Mouse (Mus musculus) monocyte, adult 5-6 weeks (primary cell): ENCODE results near the gene Ttc28. TPM values are rescaled to one million over a fixed set of nuclear protein-coding genes. Genes with fewer than 3 reads are reported as not detected.

Experiments used
- ATAC-seq: fragments of 153-309, 156-312 bp; replicated peaks from 2 replicates; pipeline ENCODE4 v1.8.0; 2017; ENCODE audit warnings: mild to moderate bottlenecking; ENCODE audit not compliant: low TSS enrichment, insufficient number of reproducible peaks, severe bottlenecking, poor library complexity, low FRiP score
- total RNA-seq: library from RNA; stranded (forward); fragments of 200-1000, 200-491, 200-594 nt; gene quantifications from 3 replicates; pipeline ENCODE4 v1.2.3, GENCODE M21; 2017

Gene Ttc28
- total RNA-seq, 1 experiment from 2014 or later: 2.4 TPM

DNA sequence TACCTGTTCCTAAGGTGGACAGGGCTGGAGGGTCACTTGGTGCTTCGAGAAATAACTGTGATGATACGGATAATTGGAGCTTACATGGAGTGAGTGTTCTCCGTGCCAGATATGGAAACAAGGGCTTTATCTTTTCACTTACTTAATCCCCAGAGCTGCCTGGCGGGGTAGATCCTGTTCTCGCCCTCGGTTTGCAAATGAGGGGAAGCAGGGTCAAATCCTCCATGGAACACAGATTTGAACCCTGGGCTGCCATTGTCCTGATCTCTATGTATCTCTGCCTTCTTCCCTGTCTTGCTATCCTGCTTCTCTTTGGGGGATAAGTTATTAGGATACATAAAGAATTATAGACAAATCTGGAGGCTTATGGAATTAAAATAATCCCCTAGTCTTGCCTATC, 257.7 kb downstream of the Ttc28 start:
- ATAC-seq: no peak

DNA sequence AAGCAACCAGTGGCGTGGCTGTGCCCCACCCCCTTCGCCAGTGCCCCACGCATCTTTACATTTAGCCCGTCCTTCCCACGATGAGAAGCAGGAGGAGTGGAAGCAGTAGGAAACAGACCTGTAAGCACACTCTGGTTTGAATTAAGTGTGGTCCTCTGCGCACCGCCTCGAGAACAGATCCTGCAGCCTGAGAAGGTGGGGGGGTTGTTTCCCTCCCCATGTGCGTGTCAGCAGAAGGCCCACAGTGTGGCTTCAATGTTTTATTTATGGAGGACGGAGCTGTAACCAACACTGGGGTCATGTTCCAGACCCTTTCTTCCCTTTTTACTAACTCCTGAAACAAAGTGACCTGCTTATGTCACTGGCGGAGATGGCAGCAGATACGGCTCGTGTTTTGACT, 258.1 kb downstream of the Ttc28 start:
- ATAC-seq: no peak

DNA sequence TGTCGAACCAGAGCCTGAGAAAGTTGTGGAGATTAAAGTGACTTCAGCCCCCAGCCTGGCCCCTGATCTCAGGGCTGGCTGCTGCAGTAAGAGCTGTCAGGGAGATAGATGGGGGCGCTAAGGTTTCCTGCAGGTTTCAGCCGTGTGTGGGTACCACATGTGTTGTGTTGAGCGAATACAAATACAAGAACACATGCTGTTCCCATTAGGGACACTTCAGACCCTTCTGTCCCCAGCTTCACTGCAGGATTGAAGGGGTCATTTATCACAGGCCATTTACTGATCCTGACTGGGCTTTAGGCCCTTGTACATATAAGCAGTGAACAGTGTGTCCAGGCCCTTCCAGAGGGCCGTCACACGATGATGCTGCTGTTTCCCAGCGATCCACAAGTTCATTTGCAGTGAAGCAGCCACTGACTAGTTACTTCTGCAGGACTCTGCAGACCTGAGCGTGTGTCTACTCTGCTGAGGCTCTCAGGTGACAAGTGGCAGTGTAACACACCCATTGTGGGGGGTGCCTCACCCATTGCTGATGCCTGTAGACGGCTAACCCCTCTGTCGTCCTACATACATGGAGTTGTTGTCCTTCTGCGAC, 258.7 kb downstream of the Ttc28 start:
- ATAC-seq: no peak

DNA sequence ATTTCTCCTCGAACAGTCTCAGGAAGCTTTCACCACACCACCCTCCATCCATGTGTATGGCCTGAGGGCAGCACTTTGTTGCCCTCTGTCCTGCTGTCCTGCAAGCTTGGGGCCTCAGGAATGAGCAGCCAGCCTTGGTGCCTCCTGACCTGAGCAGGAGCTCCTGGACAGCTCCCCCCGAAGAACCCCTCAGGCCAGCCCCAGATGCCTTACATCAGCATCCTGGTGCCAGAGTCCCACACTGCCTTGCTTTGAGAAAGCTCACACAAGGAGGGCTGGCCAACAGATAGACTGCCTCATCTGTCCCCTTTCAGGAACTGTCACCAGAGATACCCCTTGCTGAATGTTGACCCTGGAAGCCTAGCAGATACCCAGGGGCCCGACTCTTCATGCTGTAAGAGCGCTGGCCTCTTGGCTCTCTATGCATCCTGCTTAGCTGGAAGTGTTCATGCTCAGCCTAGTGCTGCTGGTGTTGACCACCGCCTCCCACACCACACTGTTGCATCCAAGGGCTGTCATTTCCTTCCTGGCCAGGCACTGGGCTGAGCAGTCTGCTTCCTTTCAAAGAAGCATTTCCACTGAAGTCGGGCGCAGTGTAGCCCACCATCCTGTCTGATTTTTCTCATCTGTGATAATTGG, 259.4 kb downstream of the Ttc28 start:
- ATAC-seq: peak; percentile 44; the same call in 1 of the 2 replicates

DNA sequence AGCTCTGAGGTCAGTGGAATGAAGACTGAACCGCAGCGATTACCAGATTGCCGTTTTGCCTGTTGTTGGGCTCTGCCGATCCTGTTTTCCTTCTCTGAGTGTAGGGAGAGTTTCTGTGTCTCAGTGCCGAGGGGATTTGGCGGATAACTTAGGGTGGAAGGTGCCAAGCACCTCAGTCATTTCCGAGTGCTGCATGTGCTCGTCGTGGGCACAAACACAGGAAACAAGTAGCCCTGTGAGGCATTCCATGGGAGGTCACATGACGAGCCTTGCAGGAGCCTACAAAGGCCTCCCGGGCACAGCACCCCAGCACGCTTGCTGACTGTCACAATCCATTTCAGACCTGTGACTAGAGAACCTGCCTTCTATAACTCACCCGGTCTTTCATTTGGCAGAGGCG, 260.0 kb downstream of the Ttc28 start:
- no peak for ATAC-seq

DNA sequence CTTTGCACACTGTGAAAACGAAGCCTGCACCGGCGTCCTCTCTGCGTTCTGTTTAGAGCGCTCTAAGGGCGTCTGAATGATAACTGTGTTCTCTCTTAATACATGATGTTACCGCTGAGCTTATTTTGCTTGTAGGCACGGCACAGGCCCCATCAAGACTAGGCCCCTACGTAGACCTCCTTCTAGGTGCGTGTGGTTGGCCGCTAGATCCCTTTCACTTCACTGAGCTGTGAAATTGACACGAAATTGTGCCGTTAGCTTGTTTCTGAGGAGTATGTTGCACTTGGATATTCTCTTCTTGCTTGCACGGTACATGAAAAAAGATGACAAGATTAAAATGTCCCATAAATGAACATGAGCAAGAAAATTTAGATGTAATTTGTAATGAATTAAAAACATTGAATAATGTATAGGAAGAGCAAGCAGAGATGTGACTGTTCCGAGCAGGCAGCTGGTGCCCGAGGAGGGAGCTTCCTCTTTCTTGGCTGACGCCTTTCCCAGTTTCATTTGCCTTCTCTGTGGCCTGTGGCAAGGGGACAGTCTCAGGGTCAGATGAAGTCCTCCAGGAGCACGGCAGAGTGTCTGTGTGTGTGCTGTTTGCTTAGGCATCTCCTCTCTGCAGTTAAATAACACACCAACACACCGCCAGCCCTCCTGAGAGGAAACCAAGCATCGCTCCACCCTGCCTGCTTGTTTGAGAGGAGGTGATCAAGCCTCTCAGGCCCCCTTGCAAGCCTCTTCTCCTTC, 261.7 kb downstream of the Ttc28 start:
- peak; percentile 41; the same call in 1 of the 2 replicates for ATAC-seq

DNA sequence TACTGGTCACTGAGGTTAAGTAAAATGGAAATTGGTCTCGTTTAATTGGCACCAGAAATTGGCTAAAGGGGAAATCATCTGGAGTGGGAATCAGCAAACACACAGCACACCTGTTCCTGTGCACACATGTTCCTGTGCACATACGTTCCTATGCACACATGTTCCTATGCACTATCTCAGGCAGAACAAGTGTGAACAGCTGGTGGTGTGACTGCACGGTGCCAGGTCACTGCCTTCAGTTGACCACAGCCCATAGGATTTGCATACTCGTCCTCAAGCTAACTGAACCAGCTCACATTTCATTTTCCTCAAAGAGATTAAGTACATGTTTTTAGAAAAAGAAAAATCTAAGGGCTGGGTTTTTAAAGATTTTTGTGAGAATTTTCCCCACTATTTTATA, 263.2 kb downstream of the Ttc28 start:
- no peak for ATAC-seq

DNA sequence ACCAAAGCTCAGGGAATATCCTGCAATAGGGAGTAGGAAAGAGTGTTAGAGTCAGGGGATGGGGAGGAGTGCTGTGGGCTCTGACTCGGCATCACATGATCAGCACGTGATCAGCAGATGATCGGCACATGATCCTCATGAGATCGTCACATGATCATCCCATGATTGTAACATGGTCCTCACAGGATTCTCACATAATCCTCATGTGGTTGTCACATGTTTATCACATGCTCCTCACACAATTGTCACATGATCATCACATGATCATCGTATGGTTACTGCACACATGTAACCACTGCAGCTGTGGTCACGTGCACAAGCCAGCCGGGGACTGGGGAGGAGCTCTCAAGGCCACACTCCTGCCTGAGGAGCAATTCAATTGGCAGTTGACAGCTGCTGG, 264.8 kb downstream of the Ttc28 start:
- ATAC-seq: no peak

DNA sequence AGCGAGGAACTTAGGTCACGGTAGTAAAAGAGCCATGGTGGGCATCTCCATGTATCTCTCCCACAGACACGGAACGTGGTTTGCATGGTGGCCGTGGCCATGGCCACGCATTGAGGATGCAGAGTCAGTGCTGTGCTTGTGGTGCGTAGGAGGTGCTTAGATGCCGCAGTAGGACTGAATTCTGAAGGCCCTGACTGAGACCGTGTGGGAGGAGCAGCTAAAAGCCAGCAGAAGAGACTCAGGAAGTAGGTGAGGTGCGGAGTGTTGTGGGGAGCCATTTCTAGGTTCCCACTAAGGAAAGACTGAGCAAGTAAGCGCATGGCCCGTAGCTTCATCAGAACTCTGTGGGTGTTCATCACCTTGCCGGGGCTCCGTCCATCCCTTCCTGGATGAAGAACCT, 271.0 kb downstream of the Ttc28 start:
- ATAC-seq: no peak

DNA sequence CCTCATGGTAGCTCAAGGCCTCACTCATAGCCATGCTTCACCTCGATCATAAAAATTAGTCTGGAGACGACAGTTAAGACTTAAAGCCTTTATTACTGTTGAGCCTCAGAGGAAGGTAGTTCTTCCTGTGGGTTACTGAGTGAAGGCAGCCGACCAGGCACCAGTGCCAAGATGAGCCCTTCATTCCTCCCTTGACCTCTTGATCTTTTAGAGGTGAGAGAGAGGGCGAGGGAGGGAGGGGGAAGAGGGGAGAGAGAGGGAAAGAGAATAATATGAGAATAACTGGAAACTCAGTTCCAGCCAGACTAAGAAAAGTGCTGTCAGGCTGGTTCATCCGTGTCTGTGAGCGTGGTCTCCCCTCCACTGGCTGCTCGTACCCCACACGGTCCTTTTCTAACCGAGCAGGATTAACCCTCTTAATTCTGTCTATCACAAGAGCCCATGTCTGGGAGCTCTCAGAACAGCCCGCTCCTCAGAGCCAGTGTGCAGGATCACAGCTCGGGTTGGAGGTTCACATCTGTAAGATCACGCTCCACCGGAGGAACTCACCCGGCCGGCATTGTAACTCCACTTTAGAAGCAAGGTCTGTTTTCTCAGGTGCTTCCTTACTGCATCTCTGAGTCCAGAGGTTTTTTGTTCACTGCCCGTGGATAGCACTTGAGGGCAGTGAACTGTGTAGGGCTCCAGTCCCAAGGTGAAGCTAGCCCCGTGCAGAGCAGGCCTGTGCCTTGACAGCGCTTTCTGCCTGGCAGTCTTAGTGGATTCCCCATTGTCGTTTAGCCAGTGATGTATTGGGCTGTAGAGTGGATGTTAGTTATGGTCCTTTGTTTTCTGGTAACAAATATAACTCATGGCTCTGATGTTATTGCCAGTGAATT, 272.5 kb downstream of the Ttc28 start:
- no peak for ATAC-seq

DNA sequence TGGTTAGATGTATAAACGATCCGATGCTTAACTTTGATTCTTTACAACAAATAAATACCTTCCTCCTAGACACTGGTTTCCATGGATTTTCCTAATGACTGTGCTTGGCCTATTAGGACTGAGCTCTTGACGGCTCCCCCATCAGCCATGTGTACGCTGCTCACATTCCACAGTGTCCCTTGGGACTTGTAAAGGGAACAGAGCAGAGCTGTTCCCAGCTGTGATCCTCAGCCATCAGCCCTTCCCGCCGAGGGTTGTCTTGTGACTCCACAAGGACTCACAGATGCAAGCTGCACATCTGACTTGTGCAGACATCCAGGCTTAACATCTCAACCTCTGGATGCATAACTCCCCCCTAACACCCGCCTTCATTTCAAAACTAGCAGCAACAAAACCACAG, 275.0 kb downstream of the Ttc28 start:
- ATAC-seq: no peak

DNA sequence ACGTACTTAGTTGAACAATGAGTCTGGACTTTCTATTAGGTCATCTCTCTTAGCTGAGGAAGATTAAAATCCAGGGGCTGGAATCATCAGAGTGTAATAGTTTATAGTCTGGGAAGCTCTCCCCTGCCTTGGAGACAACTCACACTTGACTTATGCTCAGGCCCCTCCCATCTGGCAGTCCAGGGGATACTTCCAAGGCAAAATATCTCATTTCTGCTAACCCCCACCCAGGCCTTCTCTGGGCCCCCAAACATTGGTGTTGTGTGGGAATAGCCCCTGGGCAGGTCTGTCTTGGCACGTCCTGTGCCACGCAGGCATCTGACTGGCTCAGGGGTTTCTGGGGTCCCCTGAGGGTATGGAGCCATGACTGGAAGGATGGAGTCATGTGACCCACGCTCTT, 275.7 kb downstream of the Ttc28 start:
- ATAC-seq: no peak

DNA sequence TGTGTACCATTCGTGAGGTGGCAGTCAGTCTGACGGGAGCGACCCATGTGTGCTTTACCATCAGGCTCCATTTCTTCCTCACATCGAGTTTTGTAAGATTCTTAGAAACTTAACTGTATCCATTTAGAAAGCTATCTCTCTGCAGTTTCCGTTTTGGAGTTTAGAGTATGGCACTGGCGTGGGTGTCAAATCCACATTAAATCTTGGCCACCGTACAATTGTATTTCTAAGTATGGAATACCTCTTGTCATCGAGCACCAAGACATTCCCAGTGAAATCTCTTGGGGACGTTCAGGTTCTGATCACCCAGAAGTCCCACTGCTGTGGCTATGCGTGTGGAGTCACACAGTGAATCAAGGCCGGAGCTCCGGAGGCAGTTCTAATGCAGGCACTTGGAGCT, 276.3 kb downstream of the Ttc28 start:
- no peak for ATAC-seq

DNA sequence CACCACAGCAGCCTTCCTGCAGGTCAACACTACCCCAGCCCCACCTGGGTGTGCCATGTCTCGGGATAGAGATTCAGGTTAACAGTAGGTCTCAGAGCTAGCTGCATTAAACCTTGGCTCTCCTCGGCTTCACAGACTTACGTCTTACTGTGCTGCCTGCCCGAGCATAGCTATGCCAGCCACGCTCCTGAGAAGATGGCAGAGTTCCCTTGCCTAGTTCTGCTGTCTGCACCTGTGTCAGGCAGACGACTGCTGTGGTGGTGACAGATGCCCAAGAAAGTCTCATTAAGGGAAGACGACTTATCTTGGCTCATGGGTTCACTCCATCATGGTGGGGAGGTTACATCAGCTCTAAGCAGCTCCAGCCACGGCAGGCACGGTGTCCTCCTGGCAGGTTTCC, 278.7 kb downstream of the Ttc28 start:
- ATAC-seq: no peak

DNA sequence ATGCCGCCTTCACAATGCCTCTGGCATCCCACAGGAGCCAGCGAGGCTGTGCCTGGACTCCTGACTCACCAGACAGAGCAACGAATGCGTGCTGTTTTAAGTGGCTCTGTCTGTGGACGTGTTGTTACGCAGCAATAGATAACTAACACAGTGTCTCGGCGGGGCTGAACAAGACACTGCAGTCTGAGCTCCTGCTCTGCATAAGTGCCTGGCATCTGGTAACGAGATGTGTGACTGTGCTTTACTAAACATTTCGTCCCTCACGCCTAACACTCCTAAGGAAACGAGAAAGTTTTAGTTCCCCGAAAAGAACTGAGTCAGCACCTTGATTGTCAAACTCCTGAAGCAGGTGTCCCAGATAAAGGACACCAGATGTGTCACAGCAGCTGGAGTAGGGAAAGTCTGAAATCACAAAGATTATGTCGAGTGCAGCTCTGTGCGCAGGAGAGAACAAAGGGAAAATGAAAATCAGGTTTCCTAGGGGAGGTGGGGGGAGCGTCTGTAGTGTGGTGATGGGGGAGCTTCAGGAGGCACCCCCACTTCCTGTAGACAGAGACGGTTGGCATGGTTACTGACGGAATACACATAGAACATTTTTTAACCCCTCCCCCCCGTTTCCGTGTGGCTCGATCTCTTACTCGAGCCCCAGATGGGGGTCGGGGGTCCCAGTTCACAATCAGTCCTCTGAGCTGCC, 280.2 kb downstream of the Ttc28 start:
- no peak for ATAC-seq

DNA sequence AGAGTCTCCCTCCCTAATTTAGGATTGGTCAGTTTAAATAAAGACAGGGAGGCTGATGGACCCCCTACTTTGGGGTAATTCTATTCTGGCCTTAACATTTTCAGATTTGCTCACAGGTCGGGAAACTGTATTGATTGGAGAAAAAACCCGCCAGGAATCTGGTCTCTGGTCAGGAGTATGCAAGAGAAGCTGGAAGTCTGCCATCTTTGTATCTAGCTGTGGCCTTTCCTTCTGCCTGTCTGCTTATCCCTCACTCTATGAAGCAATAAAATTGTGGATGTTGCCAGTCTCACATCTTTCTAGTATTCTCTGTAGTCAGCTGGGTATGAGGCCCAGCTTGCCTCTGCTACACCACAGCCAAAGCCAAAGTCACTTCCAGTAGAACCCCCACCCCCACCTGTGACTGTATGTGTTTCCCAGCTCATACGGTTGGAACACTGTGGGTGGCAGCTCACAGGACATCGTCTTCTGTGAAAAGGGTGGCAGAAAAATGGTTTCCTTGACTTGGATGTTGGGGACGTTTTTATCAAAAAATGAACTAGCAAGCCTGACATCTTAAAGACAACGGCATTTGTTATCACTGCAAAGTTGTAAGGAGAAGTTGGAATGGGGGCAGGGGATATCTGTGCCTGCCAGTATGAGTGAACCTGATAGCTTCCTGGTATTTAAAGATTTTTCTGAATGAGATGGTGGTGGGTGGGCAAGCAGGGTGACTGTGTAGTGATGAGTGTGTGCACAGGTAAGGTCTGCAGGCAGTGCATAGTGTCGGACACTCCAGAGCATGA, 281.7 kb downstream of the Ttc28 start:
- no peak for ATAC-seq

DNA sequence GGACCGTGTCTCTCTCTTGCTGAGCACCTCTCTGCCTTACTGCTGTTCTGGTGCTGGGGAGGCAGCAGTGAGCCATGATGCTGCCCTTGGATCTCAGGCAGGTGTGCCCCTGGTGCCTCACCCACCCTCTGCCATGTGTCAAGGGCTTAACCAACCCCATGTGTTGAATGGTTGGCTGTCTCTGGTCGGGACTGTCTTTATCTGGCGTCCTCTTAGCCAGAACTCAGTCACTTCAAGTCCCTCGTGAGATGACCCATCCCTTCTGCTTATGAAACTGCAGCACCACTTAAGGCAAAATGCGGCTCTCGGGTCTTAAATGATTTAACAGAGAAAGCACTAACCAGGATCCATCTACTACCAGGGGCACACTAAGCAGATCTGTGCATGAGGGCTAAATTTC, 283.3 kb downstream of the Ttc28 start:
- no peak for ATAC-seq

DNA sequence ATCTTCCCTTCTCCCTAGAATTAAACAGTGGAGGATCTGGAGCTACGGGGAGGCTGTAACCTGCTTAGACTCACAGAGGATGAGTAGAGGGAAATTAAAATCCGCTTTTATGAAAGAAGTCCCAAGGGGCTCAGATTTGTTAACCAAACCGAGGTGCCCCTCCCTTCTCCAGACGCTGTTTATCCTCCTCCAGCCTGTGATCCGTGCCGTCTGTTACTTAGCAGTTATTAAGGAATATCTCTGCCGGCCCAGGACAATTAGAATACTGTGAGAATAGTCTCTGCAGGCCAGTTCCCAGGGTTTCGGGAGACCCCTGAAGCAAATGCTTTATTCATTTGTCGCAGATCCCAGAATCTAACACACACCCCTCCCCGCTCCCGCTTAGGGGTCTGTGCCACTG, 283.8 kb downstream of the Ttc28 start:
- ATAC-seq: no peak
